13 mouse cellular contexts compared by ENCODE assay signal in genomic region chr17:31500416-31500815, GRCm38 (mm10).
"Had no signal": no experiment of that assay in that cellular context is flagged by ENCODE, and none has a peak within 500 bp of the region (broad histone marks: within the 10 kb centered on the region; RNA-seq: fewer than 3 reads in every experiment).

No protein-coding gene starts in this region.

- H3K27ac ChIP-seq: layer of hippocampus, adult 2 months; left cerebral cortex, adult 2 months; limb, embryonic 15.5 days; liver, embryonic 12.5 days; neural tube, embryonic 12.5 days had no signal

- H3K4me1 ChIP-seq: limb, embryonic 15.5 days had no signal

- H3K9ac ChIP-seq: limb, embryonic 15.5 days; liver, embryonic 12.5 days; neural tube, embryonic 12.5 days had no signal

- H3K4me3 ChIP-seq: layer of hippocampus, adult 2 months; left cerebral cortex, adult 2 months; limb, embryonic 15.5 days; liver, embryonic 12.5 days; neural tube, embryonic 12.5 days had no signal

- H3K9me3 ChIP-seq: limb, embryonic 15.5 days; liver, embryonic 12.5 days; neural tube, embryonic 12.5 days had no signal

- DNase-seq: kidney, adult 18-20 months; kidney, postnatal 10 days; kidney, postnatal 4 days; midbrain, embryonic 14.5 days; right cerebral cortex, postnatal 4 days; spleen, adult 18-20 months; thymus, adult 2 months; thymus, postnatal 25 days had no signal

- H3K4me2 ChIP-seq: limb, embryonic 15.5 days; liver, embryonic 12.5 days; neural tube, embryonic 12.5 days had no signal

- H3K27me3 ChIP-seq: limb, embryonic 15.5 days; liver, embryonic 12.5 days; neural tube, embryonic 12.5 days had no signal

- ATAC-seq: liver, embryonic 12.5 days had no signal
